Mouse (Mus musculus): ENCODE measurements around the gene Oprd1. TPM values are rescaled to one million over a fixed set of nuclear protein-coding genes. Genes with fewer than 3 reads are reported as not detected.

The Oprd1 gene
- polyA plus RNA-seq, 1 experiment = 0.20 TPM

GRCm38 (mm10) chr4:132093136-132093535, 51.1 kb downstream of the Oprd1 start:
- 25% methylated on average over 6 of the region's 6 CpGs for WGBS
- DNase-seq (ENCODE audit: low read depth, low spot score) = no peak

GRCm38 (mm10) chr4:132088921-132089320, 55.4 kb downstream of the Oprd1 start:
- 14% methylated on average over 7 of the region's 7 CpGs for WGBS
- no peak for DNase-seq (ENCODE audit: low read depth, low spot score)

GRCm38 (mm10) chr4:132085114-132085513, 59.2 kb downstream of the Oprd1 start:
- no peak for DNase-seq (ENCODE audit: low read depth, low spot score)
- WGBS = 83% methylated on average over 7 of the region's 7 CpGs

GRCm38 (mm10) chr4:132080492-132080983, 63.7 kb downstream of the Oprd1 start:
- DNase-seq (ENCODE audit: low read depth, low spot score) = no peak
- WGBS = 60% methylated on average over 4 of the region's 4 CpGs

- no peak for DNase-seq (ENCODE audit: low read depth, low spot score)
- 10% methylated on average over 19 of the region's 19 CpGs for WGBS
These were observed 64.6 kb downstream of the Oprd1 start for GRCm38 (mm10) chr4:132079555-132080275.

GRCm38 (mm10) chr4:132078296-132078714, 66.0 kb downstream of the Oprd1 start:
- DNase-seq (ENCODE audit: low read depth, low spot score) = no peak
- 83% methylated on average over 7 of the region's 7 CpGs for WGBS

GRCm38 (mm10) chr4:132077445-132077844, 66.8 kb downstream of the Oprd1 start:
- WGBS = 78% methylated on average over 7 of the region's 7 CpGs
- DNase-seq (ENCODE audit: low read depth, low spot score) = no peak

- no peak for DNase-seq (ENCODE audit: low read depth, low spot score)
- WGBS = 26% methylated on average over 20 of the region's 20 CpGs
These were observed 67.5 kb downstream of the Oprd1 start for GRCm38 (mm10) chr4:132076480-132077405.

GRCm38 (mm10) chr4:132075796-132076195, 68.5 kb downstream of the Oprd1 start:
- 69% methylated on average over 1 of the region's 1 CpGs for WGBS
- no peak for DNase-seq (ENCODE audit: low read depth, low spot score)

GRCm38 (mm10) chr4:132074933-132075769, 69.1 kb downstream of the Oprd1 start, which contains the start of gene Epb41:
Epb41 (minus strand) TSS chr4:132075321.
- WGBS = 2% methylated on average over 47 of the region's 47 CpGs
- peak; percentile 95 for DNase-seq (ENCODE audit: low read depth, low spot score)

GRCm38 (mm10) chr4:132074077-132074932, 70.0 kb downstream of the Oprd1 start, which contains the start of gene Gm10300:
Gm10300 (plus strand) TSS chr4:132074697.
- 2% methylated on average over 42 of the region's 42 CpGs for WGBS
- DNase-seq (ENCODE audit: low read depth, low spot score) = no peak

GRCm38 (mm10) chr4:132072946-132073345, 71.3 kb downstream of the Oprd1 start:
- DNase-seq (ENCODE audit: low read depth, low spot score) = no peak

GRCm38 (mm10) chr4:132072156-132072555, 72.1 kb downstream of the Oprd1 start:
- DNase-seq (ENCODE audit: low read depth, low spot score) = no peak
- 84% methylated on average over 3 of the region's 3 CpGs for WGBS

More at GRCm38 (mm10) chr4:132072946-132073345, 71.3 kb downstream of the Oprd1 start:
- 78% methylated on average over 6 of the region's 6 CpGs for WGBS

GRCm38 (mm10) chr4:132071674-132072073, 72.6 kb downstream of the Oprd1 start:
- WGBS = 94% methylated on average over 2 of the region's 2 CpGs

GRCm38 (mm10) chr4:132067938-132068235, 76.4 kb downstream of the Oprd1 start:
- no peak for DNase-seq (ENCODE audit: low read depth, low spot score)
- WGBS = 27% methylated on average over 2 of the region's 2 CpGs

More at GRCm38 (mm10) chr4:132071674-132072073, 72.6 kb downstream of the Oprd1 start:
- no peak for DNase-seq (ENCODE audit: low read depth, low spot score)

- no peak for DNase-seq (ENCODE audit: low read depth, low spot score)
- WGBS = 88% methylated on average over 14 of the region's 14 CpGs
These were observed 77.0 kb downstream of the Oprd1 start for GRCm38 (mm10) chr4:132067112-132067937.

GRCm38 (mm10) chr4:132066101-132066773, 78.0 kb downstream of the Oprd1 start:
- no peak for DNase-seq (ENCODE audit: low read depth, low spot score)
- WGBS = 56% methylated on average over 10 of the region's 10 CpGs

All from large intestine, adult 2 months (tissue).